Comparison of ENCODE assay signal across 8 mouse cellular contexts in genomic region chr13:21710031-21710711, GRCm38 (mm10). TPM values are rescaled to one million over a fixed set of nuclear protein-coding genes. Genes with fewer than 3 reads are reported as not detected.
A peak's percentile ranks its signal among the peaks of the same experiment; 100 is the strongest.
DNase-seq lines count a peak whose midpoint lies in the region; ATAC-seq and TF ChIP-seq lines count a peak whose summit lies in the region.

No protein-coding gene starts in this region.

- TF ChIP-seq RAD21 in MEL (IDR thresholded peaks at IDR 0.05; ENCODE audit: low read depth, low read length), result no peak

- WGBS in lung, embryonic 14.5 days, result under 1% methylated on average over 32 of the region's 32 CpGs

- H3K9ac ChIP-seq in MEL (ENCODE audit: control insufficient read depth, low read depth, low read length, poor library complexity, severe bottlenecking), result peak overlapping the region; percentile 96
- H3K9ac ChIP-seq in lung, embryonic 14.5 days, result peak overlapping the region; percentile 60

- ATAC-seq in hematopoietic stem cell, adult 5-6 weeks (replicated peaks in 1 of 2; ENCODE audit: insufficient read depth in 1 of 2, low FRiP score in 2 of 2, low TSS enrichment in 1 of 2, low read depth in 1 of 2, poor library complexity in 2 of 2, severe bottlenecking in 2 of 2), result peak; percentile 91
- peak; percentile 79 for ATAC-seq in lung, embryonic 14.5 days (ENCODE audit: insufficient read depth)
- peak; percentile 85 for ATAC-seq in neutrophil, adult 5-6 weeks (ENCODE audit: extremely low read depth, insufficient number of reproducible peaks, low FRiP score, poor library complexity, severe bottlenecking)

- peaks cover 0 to 16% of the 10 kb centered on the region in 2 experiments; a peak in 2 of 4 replicates for H3K36me3 ChIP-seq in MEL (ENCODE audit: control insufficient read depth in 1 of 2, insufficient read depth in 2 of 2, low read length in 2 of 2)
- H3K36me3 ChIP-seq in lung, embryonic 14.5 days (ENCODE audit: insufficient read depth), result no peaks in the 10 kb centered on the region

- peak overlapping the region; percentile 63 to 99 for H3K4me3 ChIP-seq in MEL (ENCODE audit: control insufficient read depth in 1 of 2, insufficient read depth in 1 of 2, low read depth in 2 of 2, low read length in 2 of 2)
- peak overlapping the region; percentile 68 for H3K4me3 ChIP-seq in lung, embryonic 14.5 days (ENCODE audit: low read depth, low read length)

- no peak for TF ChIP-seq EP300 in MEL (IDR thresholded peaks at IDR 0.05; ENCODE audit: low read depth in 1 of 2, low read length in 2 of 2)

- H3K9me3 ChIP-seq in MEL (replicated peaks; ENCODE audit: insufficient read depth, low read length), result no peaks in the 10 kb centered on the region
- no peaks in the 10 kb centered on the region for H3K9me3 ChIP-seq in lung, embryonic 14.5 days (ENCODE audit: low read depth, low read length)

- peak overlapping the region; percentile 72 for H3K27ac ChIP-seq in MEL (ENCODE audit: control insufficient read depth, low read depth, low read length)
- H3K27ac ChIP-seq in lung, embryonic 14.5 days (ENCODE audit: low read depth), result peak overlapping the region; percentile 87

- peak in 1 of 2 experiments; percentile 48; a peak in 2 of 4 replicates for TF ChIP-seq POLR2A in MEL (IDR thresholded peaks at IDR 0.05; ENCODE audit: control insufficient read depth in 1 of 2, insufficient read depth in 1 of 2, low read depth in 1 of 2, low read length in 2 of 2, poor library complexity in 1 of 2)

- no peaks in the 10 kb centered on the region; the same call in 1 of the 2 replicates for H3K79me2 ChIP-seq in MEL (ENCODE audit: control insufficient read depth, insufficient read depth, low read length, poor library complexity)

- peak overlapping the region; percentile 72 for H3K4me2 ChIP-seq in lung, embryonic 14.5 days

- peak in 2 of 3 experiments; percentile 60 to 82; a peak in 4 of 6 replicates for TF ChIP-seq CTCF in MEL (IDR thresholded peaks at IDR 0.05 in 2 of 3, conservative IDR thresholded peaks at IDR 0.05 in 1 of 3; ENCODE audit: control insufficient read depth in 1 of 3, insufficient read depth in 1 of 3, low read depth in 2 of 3, low read length in 3 of 3, poor library complexity in 1 of 3, severe bottlenecking in 1 of 3)
- peak; percentile 80 for TF ChIP-seq CTCF in lung, embryonic 14.5 days (IDR thresholded peaks at IDR 0.05; ENCODE audit: low read depth)

- peak; percentile 90 for DNase-seq in MEL (ENCODE audit: low read depth, low spot score)
- DNase-seq in cerebellum, adult 8-10 months, result peak; percentile 89
- peak; percentile 87 for DNase-seq in forelimb bud, embryonic 11.5 days (ENCODE audit: low read depth, low spot score)
- peak; percentile 74 to 89 for DNase-seq in layer of hippocampus, adult 8-10 months (ENCODE audit: low spot score in 2 of 2)
- DNase-seq in lung, embryonic 14.5 days, result peak; percentile 95
- DNase-seq in testis, postnatal 14 days (ENCODE audit: low spot score), result peak; percentile 84

- no peaks in the 10 kb centered on the region; a peak in 1 of 4 replicates for H3K27me3 ChIP-seq in MEL (ENCODE audit: control insufficient read depth in 1 of 2, insufficient read depth in 2 of 2, low read length in 2 of 2)
- H3K27me3 ChIP-seq in lung, embryonic 14.5 days (ENCODE audit: insufficient read depth, low read length), result no peaks in the 10 kb centered on the region

- peaks cover 0 to 7% of the 10 kb centered on the region in 2 experiments; a peak in 2 of 4 replicates for H3K4me1 ChIP-seq in MEL (ENCODE audit: control insufficient read depth in 1 of 2, insufficient read depth in 2 of 2, low read length in 2 of 2)
- H3K4me1 ChIP-seq in lung, embryonic 14.5 days (ENCODE audit: insufficient read depth), result no peaks in the 10 kb centered on the region

TF ChIP-seq in MEL, 35 proteins besides CTCF, POLR2A, EP300 and RAD21:
- TF ChIP-seq RCOR1 (IDR thresholded peaks at IDR 0.05; ENCODE audit: low read depth, low read length) (no peak), MAFK (IDR thresholded peaks at IDR 0.05; ENCODE audit: borderline replicate concordance, low read depth, low read length) (no peak), ELF1 (IDR thresholded peaks at IDR 0.05; ENCODE audit: low read depth, low read length) (no peak), SMC3 (IDR thresholded peaks at IDR 0.05; ENCODE audit: low read depth, low read length) (no peak), MYC (IDR thresholded peaks at IDR 0.05; ENCODE audit: low read depth, low read length) (no peak), TBP (IDR thresholded peaks at IDR 0.05; ENCODE audit: low read depth, low read length) (peak; percentile 97), TAL1 (IDR thresholded peaks at IDR 0.05; ENCODE audit: low read length) (no peak), GATA1 (IDR thresholded peaks at IDR 0.05; ENCODE audit: low read depth, low read length) (no peak)

RNA-seq across cellular contexts. Expression of gene Hist1h2bl, which starts 5.8 kb away (rescaled TPM):
- total RNA-seq in MEL (2012; rRNA removed), result 2,215 and 3,073 TPM in 2 replicates
- polyA plus RNA-seq in MEL (2012; ENCODE audit: insufficient read depth in 1 of 2, insufficient read length in 2 of 2, low read depth in 1 of 2, low replicate concordance in 2 of 2, missing spikeins in 1 of 2), result 1 to 10 TPM in 1 of 2 experiments, not detected in 1; 6.7 TPM
- 207 and 226 TPM in 2 replicates for total RNA-seq in hematopoietic stem cell, adult 5-6 weeks (2017)
- total RNA-seq in layer of hippocampus, adult 8-10 months (2022), result 10 to 100 TPM; 10.8 to 28.3 (median 22.4) TPM
- 3.8 and 6.9 TPM in 2 replicates for polyA plus RNA-seq in lung, embryonic 14.5 days (2014; fragmentation: Nextera tagmentation; extraction: Ambion mirVana)
- 14.4 and 16.0 TPM in 2 replicates for total RNA-seq in neutrophil, adult 5-6 weeks (2017)

RNA-seq across cellular contexts. Expression of gene Hist1h2ai, which starts 6.1 kb away (rescaled TPM):
- total RNA-seq in MEL (2012; rRNA removed), result 1,435 and 1,802 TPM in 2 replicates
- polyA plus RNA-seq in MEL (2012; ENCODE audit: insufficient read depth in 1 of 2, insufficient read length in 2 of 2, low read depth in 1 of 2, low replicate concordance in 2 of 2, missing spikeins in 1 of 2), result 1 to 10 TPM in 1 of 2 experiments, not detected in 1; 8.2 TPM
- total RNA-seq in hematopoietic stem cell, adult 5-6 weeks (2017), result 605 and 1,529 TPM in 2 replicates
- total RNA-seq in layer of hippocampus, adult 8-10 months (2022), result 10 to 100 TPM in 2 of 4 experiments, 1 to 10 TPM in 2; 8.1 to 36.7 (median 16.0) TPM
- 40.4 and 42.9 TPM in 2 replicates for polyA plus RNA-seq in lung, embryonic 14.5 days (2014; fragmentation: Nextera tagmentation; extraction: Ambion mirVana)
- 351 and 359 TPM in 2 replicates for total RNA-seq in neutrophil, adult 5-6 weeks (2017)

RNA-seq across cellular contexts. Expression of gene Hist1h3h, which starts 7.3 kb away (rescaled TPM):
- total RNA-seq in MEL (2012; rRNA removed), result 3,336 and 3,710 TPM in 2 replicates
- polyA plus RNA-seq in MEL (2012; ENCODE audit: insufficient read depth in 1 of 2, insufficient read length in 2 of 2, low read depth in 1 of 2, low replicate concordance in 2 of 2, missing spikeins in 1 of 2), result 10 to 100 TPM in 1 of 2 experiments, not detected in 1; 18.4 TPM
- total RNA-seq in hematopoietic stem cell, adult 5-6 weeks (2017), result 66.5 and 218 TPM in 2 replicates
- total RNA-seq in layer of hippocampus, adult 8-10 months (2022), result 10 to 100 TPM; 30.3 to 49.1 (median 42.8) TPM
- polyA plus RNA-seq in lung, embryonic 14.5 days (2014; fragmentation: Nextera tagmentation; extraction: Ambion mirVana), result 13.9 and 23.8 TPM in 2 replicates
- 15.6 and 19.4 TPM in 2 replicates for total RNA-seq in neutrophil, adult 5-6 weeks (2017)

RNA-seq across cellular contexts. Expression of gene Hist1h2bm, which starts 11.7 kb away (rescaled TPM):
- total RNA-seq in MEL (2012; rRNA removed), result 1,196 and 2,041 TPM in 2 replicates
- 1 to 10 TPM in 1 of 2 experiments, not detected in 1; 1.7 TPM for polyA plus RNA-seq in MEL (2012; ENCODE audit: insufficient read depth in 1 of 2, insufficient read length in 2 of 2, low read depth in 1 of 2, low replicate concordance in 2 of 2, missing spikeins in 1 of 2)
- 228 and 356 TPM in 2 replicates for total RNA-seq in hematopoietic stem cell, adult 5-6 weeks (2017)
- 1 to 10 TPM; 2.8 to 4.8 (median 3.2) TPM for total RNA-seq in layer of hippocampus, adult 8-10 months (2022)
- 4.9 and 8.0 TPM in 2 replicates for polyA plus RNA-seq in lung, embryonic 14.5 days (2014; fragmentation: Nextera tagmentation; extraction: Ambion mirVana)
- 6.6 and 8.0 TPM in 2 replicates for total RNA-seq in neutrophil, adult 5-6 weeks (2017)

RNA-seq across cellular contexts. Expression of gene Olfr1359, which starts 12.3 kb away (rescaled TPM):
- total RNA-seq in MEL (2012; rRNA removed), result not detected in 2 replicates
- polyA plus RNA-seq in MEL (2012; ENCODE audit: insufficient read depth in 1 of 2, insufficient read length in 2 of 2, low read depth in 1 of 2, low replicate concordance in 2 of 2, missing spikeins in 1 of 2), result not detected
- not detected in 2 replicates for total RNA-seq in hematopoietic stem cell, adult 5-6 weeks (2017)
- total RNA-seq in layer of hippocampus, adult 8-10 months (2022), result not detected
- polyA plus RNA-seq in lung, embryonic 14.5 days (2014; fragmentation: Nextera tagmentation; extraction: Ambion mirVana), result not detected in 2 replicates
- total RNA-seq in neutrophil, adult 5-6 weeks (2017), result not detected in 2 replicates

Comparison
In these comparisons a context has a peak if more than half of its experiments do, and no peak if none do; other contexts are left out.
1. Peak in every context shown above with its lines: DNase-seq, ATAC-seq, H3K4me3 ChIP-seq and H3K27ac ChIP-seq.
2. RNA of gene Hist1h3h, which starts 7.3 kb away (total RNA-seq): 3,336 to 3,710 TPM in MEL; 66.5 to 218 TPM in hematopoietic stem cell, adult 5-6 weeks, 30.3 to 49.1 TPM in layer of hippocampus, adult 8-10 months and 15.6 to 19.4 TPM in neutrophil, adult 5-6 weeks; every median in the first group is over 10 times any median in the second.